Mouse (Mus musculus): Measurements from ENCODE around the gene Txnip.
"Not testable (repeated sequence)": the region's sequence is repeated elsewhere in the genome, so short reads cannot be mapped to it uniquely, and the experiment has no call there.

Txnip gene

DNA sequence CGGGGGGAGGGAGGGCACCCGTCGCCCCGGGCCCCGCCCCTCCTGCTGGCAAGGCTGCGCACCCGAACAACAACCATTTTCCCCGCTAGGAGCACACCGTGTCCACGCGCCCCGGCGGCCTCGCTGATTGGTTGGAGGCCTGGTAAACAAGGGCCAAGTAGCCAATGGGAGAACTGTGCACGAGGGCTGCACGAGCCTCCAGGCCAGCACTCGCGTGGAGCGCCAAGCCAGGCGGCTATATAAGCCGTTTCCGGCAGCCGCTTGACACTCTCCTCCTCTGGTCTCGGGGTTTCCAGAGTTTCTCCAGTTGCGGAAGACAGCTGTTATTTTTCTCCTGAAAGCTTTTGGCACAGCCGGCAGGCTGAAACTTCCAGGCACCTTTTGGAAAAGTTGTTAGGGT, at the start of gene Txnip:
Txnip (plus strand) TSS at position 264 of the 400 bp plus-strand sequence.
- DNase-seq, result peak; percentile 100

DNA sequence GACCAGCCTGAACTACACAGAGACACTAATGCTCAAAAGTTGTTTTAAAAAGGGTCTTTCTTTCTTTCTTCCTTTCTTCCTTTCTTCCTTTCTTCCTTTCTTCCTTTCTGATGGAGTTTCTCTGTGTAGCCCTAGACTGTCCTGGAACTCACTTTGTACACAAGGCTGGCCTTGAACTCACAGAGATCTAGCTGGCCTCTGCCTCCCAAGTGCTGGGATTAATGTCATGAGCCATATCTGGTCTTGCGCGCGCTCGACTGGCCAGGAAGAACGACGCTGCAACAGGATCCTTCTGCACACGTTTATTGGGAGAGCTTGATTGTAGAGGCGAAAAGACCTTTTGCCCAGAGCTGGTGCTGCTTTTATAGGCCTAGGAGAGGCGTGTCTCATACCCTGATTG, 49.8 kb upstream of the Txnip start:
- not testable (repeated sequence) for DNase-seq

DNA sequence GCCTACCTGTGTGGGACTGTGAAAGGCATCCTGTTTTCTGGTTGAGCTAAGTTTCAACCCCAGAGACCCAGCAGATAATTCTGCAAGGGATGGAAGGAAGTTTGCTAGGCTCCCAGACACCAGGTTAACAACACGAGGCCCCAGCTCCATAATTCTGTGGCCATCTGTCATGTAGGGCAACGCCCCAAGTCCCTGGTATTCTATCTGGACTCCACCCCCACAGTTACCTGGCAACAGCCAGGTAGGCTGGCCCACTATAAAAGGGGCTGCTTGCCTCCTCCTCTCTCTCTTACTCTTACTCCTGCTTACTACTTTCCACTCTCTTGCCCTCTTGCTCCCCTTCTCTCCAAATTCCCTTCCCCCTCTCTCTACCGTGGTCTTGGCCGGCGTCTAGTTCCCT, 37.6 kb upstream of the Txnip start:
- no peak for DNase-seq

DNA sequence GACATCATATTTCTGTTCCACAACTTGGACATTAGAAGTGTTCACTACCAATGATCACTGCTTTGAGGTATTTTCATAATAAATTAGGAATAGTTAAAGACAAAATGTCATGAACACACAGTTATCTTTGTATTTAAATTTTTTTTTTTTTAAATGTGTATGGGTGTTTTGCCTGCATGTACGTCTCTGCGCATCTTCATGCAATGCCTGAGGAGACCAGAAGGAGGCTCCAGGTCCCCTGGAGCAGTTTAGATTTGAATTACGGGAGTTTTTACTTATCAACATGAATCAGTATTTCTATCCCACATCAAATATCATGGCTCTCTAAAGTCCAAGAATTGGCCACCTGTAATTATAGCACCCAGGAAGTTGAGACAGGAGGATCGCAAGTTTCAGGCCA, 35.6 kb upstream of the Txnip start:
- DNase-seq, result no peak

DNA sequence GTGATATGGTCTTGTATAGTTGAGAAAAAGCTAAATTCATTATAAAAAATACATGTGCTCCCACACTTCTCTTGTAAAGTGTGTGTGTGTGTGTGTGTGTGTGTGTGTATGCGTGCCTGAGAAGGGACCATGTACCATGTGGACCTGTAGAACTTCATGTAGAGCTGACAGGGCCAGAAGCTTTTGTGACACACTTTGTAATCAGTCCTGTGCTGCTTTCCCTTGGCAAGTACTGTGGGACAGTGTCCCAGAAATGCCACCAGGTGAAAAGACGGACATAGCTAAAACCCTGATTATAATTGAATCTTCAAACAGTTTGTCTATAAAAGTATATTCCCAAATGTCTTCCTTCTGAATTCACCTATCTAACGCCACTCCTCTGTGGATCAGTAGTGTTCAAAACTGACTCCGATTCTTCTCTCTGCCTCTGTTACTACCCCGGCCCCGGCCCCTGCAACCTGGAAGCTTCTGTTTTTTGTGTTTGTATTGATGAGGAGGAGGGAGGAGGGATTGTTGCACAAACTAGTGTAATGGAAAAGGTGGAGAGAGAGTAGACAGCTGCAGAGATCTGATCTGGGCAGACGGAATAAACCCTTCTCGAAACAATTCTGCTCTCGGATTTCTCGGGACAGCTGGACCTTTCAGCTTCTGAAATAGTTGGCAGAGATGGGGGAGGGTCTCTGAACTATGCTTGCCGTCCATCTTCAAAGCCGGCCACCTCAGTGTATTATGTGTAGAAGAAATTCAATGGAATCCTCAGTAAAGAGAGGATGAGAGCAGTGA, 33.5 kb upstream of the Txnip start:
- no peak for DNase-seq

DNA sequence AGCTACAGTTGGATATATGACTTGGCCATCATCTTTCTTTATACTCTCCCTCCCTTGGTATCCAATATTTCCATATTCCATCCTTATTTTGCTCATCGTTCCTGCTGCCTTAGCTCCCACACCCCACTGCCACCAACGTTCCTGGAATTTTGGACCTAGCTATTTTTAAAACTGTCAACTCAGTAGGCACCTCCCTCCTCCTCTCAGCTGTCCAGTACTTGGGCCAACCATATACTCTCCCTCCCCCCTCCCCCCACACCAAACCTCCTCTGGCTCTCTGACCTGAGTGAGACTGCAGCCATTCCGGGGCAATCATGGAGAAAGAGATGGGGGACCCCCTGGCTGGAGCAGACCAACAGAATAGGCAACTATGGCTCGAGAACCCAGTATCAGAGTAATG, 32.8 kb upstream of the Txnip start, which contains the start of gene Hfe2:
Hfe2 (plus strand) TSS at position 259 of the 400 bp plus-strand sequence.
- no peak for DNase-seq

DNA sequence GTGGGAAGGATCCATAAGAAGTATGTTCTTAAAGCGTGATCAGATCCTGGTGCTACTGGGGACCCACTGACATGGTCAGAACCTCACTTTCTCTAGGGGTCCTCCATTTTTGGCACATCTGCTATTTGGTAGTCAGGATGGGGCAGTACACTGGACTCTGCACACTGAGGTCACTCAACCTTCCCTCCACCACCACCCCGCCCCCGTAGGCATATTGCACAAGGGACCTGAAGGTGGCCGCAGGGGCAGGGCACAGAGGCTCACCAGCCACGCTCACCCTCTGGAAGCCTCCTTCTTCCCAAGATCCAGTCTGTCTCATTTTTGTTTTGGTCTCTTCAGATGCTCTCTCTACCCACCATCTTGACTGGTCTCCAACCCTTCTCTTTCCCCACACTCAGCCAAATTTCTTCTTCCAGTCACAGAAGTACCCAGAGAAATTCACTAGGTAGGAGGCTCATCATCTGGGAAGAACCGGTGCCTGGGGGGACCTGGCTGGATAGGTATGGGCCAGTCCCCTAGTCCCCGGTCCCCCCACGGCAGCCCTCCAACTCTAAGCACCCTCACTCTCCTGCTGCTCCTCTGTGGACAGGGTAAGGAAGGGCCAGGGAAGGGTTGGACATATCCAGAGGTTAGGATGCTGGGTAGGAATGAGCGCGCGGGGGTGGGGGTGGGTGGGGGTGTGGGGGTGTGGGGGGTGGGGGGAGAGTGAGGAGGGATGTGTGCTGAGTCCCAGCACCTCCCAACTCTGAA, 31.6 kb upstream of the Txnip start:
- DNase-seq, result no peak

DNA sequence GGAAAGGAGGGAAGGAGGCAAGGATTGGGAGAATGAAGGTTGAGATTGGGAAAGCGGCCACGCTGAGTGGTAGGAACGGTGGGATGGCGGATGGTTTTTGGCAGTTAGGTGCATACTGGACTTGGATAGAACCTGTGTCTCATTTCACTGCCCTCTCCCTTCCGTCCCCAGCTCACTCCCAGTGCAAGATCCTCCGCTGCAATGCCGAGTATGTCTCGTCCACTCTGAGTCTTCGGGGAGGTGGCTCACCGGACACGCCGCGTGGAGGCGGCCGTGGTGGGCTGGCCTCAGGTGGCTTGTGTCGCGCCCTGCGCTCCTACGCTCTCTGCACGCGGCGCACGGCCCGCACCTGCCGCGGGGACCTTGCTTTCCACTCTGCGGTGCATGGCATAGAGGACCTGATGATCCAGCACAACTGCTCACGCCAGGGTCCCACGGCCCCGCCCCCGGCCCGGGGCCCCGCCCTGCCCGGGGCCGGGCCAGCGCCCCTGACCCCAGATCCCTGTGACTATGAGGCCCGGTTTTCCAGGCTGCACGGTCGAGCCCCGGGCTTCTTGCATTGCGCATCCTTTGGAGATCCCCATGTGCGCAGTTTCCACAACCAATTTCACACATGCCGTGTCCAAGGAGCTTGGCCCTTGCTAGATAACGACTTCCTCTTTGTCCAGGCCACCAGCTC, 30.8 kb upstream of the Txnip start:
- DNase-seq, result no peak

DNA sequence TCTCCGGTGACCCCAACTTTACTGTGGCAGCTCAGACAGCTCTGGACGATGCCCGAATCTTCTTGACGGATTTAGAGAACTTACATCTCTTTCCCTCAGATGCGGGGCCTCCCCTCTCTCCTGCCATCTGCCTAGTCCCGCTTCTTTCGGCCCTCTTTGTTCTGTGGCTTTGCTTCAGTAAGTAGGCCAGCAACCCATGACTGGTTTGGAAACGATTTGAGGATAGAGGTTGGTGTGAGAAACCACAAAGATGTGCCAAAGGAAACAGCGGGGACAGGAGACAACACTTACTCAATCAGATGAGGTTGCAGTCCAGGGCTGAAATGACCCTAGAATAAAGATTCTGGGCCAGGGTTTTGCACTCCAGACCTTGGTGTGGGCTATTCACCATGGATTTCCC, 29.3 kb upstream of the Txnip start:
- no peak for DNase-seq

DNA sequence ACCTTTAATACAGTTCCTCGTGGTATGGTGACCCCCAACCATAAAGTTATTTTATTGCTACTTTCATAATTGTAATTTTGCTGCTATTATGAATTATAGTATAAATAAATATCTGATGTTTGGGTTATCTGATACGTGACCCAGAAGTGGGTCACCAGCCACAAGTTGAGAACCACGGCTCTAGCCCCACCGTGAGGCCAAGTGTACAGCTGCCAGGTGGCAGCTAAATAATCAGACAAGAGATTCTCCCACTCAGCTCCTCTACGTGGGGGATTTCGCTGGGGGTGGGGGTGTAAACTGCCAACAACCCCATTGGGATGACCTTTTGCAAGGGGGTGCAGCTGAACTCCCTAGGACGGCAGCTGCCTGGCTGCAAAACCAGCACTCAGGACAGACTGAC, 25.7 kb upstream of the Txnip start:
- DNase-seq, result no peak

DNA sequence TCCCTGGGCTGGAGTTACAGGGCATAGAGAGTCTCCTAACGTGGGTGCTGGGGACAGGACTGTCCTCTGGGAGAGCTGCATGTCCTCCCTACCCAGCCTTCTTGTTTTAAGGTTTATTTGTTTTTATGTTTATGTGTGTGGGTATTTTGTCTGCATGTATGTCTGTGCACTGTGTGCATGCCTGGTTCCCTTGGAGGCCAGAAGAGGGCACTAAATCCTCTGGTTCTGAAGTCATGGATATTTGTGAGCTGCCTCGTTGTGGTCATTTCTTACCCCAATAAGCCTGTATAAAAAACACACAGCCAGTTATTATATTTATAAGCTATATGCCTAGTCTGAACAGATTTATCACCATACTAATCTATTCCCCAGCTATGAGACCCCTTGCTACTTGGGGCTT, 23.5 kb upstream of the Txnip start:
- no peak for DNase-seq

DNA sequence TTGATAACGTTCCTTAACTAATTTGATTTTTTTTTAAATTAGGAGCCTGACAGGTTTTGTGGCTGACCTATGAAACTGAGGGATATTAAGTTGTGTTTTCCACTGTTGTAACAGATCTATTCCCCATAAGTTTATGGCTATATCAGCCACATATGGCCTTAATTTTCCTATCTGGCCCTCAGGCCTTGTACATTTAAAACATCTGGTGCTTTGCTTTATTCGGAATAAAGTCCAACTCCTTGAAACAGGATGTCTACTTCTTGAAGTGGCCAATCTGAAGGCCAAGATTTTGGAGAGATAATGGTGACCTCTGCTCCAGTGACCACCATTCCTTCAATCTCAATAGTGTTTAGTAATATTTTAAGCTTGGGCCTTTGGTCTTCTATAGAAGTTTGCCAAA, 18.4 kb upstream of the Txnip start:
- DNase-seq, result no peak

DNA sequence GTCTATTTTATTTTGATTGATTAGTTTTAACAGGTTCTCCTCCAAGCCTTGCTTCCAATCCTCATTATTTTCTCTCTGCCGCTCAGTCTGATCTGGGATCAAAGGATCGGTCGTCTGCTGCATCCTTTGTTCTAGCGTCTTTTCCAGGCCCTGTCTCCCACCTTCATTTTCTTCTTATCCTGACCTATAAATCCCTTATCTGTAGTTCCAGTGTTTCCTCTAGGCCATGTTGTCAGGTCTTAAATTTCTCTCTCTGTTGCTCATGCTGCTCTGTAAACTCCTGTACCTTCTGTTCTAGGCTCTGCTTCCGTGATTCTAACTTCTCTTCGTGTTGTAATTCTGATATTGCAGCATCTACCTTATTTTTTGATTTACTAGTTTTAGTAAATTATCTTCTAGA, 17.0 kb upstream of the Txnip start:
- no peak for DNase-seq

DNA sequence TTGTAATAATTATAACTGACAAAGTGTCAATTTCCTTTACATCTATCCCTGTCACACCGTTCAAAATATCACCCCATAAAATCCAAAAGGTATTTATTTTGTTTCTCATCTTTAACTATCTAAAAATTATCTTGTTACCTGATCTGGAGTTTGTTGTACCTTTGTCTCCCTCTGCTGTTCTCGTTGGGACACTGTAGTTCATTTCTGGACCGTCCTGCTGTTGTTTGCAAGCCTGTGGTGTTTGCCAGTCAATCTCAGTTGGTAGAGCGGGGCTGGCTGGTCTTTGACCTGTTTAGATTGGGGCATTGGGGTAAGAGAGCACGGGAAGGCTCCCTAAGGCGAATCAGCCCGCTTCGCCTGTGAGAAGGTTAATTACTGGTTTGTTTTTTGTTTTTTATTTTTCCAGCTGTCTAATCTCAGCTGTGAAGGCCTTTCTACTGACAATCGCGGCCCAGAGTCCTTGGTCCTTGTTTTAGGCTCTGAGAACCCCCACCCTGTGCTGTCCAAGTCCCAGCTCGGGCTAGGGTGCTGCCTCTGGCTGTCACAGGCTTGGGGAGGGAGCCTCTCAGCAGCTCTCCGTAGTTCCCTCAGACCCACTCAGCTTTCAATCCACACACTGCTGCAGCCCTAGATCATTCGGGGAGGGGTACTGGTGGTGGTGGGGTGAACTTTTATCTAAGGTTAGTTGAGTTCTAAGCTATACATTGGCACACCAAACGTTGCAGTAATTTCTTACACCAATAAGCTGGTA, 16.3 kb upstream of the Txnip start:
- DNase-seq, result peak; percentile 41

DNA sequence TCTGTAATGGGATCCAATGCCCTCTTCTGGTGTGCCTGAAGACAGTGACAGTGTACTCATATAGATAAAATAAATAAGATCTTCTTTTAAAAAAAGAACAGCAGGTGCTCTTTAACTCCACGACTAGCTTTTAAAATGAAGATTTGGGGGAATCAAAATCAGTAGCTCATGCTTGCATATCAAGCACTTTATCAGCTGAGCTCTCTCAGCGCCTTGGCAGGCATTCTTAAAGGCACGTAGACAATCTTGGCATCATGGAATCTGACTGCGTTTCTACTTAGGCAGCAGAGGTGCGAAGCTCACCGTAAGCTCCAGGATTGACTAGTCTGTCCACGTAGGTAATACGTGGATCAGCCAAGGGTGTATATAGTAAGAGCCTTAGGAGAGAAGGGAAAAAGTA, 15.2 kb upstream of the Txnip start:
- no peak for DNase-seq

DNA sequence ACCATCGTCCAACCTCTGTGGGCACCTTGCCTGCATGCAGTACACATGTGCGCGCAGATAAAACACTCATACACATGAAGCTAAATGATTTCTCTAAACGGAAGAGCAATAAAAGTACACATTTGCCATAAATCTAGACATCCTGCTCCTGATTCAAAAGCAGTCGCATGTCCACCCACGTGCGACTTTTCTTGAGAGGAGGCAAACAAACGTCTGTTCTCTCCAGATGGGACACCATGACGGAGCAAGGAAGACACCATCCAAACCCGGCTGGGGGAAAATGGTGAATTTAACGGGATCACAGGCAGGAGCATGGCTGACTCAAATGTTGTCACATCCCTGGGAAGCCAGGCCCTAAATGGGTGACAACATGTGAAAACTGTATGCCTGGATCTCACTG, 14.4 kb upstream of the Txnip start:
- no peak for DNase-seq

DNA sequence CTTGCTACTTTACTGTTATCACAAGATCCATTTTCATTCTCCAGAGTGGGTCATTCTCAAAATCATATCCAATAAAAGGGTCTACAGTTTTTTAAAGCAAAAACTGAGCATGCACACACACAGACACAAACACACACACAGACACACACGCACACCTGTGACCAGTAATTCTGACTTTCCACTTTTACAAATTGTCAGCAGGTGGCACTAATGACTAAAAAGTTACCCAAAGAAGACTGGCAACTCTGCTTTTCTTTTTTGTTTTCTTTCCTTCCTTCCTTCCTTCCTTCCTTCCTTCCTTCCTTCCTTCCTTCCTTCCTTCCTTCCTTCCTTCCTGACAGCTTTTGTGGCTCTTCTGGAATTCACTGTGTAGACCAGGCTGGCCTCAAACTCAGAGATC, 12.2 kb upstream of the Txnip start:
- DNase-seq, result peak; percentile 23

DNA sequence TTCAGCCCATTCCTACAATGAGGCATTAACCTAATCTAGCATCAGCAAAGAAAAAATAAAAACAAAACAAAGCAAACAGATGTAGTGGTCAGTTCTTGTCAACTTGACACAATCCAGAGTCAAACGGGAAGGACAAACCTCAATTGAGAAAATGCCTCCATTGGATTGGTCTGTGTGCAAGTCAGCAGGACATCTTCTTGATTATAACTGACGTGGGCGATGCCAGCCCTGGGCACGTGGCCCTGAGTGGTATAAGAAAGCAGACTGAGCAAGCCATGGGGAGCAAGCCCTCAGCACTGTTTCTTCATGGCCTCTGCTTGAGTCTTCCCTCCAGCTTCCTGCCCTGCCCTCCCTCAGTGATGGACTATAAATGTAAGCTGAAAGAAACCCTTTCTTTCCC, 10.9 kb upstream of the Txnip start:
- DNase-seq, result no peak

DNA sequence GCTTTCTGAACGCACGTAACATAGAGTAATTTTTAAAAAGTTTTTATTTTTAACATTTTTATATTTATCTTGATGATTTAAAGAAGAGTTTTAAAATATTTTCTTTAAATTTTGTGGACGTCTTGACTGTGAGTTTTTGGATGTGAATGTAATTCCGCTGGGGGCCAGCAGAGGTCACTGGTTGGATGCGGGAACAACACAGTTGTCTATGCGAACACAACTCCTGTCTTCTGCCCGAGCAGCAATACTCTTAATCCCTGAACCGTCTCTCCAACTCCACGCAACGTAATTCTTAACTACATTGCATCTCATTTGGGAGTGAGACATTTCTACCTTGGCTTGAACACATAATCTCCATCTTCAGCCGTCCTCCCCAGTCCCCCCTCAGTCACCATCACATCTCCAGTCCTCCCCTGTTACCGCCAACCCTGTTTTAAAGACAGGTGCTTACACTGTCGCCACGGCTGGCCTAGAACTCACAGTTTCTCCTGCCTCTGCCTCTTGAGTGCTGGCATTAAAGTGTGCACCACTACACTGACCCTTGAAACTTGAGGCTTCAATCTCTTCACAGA, 10.3 kb upstream of the Txnip start:
- DNase-seq, result peak; percentile 78

DNA sequence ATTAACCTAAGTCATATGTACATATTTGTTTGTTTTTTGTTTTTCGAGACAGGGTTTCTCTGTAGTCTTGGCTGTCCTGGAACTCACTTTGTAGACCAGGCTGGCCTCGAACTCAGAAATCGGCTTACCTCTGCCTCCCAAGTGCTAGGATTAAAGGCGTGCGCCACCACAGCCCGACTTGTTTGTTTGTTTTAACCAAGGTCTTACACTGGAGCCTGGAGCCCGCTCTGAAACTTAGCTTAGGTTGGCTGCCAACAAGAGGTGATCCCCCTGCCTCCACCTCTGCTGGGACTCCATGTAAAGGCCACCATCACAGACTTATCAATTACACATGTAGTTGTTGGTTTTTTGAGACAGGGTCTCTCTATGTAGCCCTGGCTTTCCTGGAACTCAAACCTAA, 8.9 kb upstream of the Txnip start:
- no peak for DNase-seq

DNA sequence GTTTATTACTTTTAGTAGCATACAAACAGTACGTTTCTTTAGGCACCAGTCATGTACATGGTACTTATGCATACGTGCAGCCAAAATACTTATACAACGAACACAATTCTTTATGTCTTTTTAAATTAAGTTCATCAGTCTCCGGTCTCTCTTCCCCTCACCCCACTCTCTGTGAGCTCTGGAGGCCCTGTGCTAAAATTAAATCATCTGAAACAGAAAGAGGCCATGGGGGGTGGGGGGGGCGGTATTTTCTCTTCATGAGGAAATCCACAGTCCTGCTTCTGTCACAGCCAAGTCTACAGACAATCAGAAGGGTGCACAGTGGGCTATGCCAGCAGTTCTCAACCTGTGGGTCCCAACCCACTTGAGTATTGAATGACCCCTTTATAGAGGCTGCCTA, 8.4 kb upstream of the Txnip start:
- no peak for DNase-seq

DNA sequence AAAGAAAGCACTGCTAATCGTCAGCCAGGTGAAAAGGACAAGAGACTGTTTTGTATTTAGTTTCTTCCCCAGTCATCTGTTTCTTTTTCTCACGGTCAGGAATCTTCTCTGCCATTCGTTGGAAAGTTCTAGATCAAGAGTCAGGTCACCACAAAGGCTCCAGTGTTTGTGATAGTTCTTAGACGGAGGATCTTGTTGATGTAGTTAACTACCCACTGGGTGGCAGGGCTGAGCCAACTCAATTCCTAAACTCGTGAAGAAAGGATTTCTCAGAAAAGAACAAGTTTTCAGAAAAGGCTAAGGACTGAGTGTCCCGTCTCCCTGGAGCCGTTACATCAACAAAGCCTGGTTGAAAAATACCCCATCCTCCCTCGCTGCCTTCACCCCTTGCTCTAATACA, 6.6 kb upstream of the Txnip start:
- peak; percentile 86 for DNase-seq

DNA sequence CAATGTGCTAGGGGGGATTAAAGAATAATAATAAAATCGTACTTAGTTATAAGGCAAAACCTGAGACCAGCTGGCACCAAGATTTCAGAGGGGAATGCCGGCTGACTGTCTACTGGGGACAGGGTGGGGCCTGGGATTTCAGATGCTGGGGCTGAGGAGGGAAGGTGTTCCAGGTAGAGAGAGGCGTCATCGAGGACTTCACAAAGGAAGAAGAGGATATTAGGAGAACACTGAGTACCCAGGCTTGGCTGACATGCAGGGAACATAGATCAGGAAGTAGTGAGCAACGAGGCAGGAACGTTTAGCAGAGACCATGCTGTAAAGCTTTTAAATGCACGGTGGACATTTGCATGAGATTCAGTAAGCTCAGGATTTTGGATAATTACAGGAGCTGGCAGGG, 5.9 kb upstream of the Txnip start:
- peak; percentile 36 for DNase-seq

Data from kidney, adult 9 months (tissue).